Mouse (Mus musculus): ENCODE measurements at regions not wholly inside any gene's neighbourhood (a gene's known extent, or its start where the extent isn't known, plus 50 kb on each side); places are given as distances from the start of the nearest gene placed in this dataset.

DNA sequence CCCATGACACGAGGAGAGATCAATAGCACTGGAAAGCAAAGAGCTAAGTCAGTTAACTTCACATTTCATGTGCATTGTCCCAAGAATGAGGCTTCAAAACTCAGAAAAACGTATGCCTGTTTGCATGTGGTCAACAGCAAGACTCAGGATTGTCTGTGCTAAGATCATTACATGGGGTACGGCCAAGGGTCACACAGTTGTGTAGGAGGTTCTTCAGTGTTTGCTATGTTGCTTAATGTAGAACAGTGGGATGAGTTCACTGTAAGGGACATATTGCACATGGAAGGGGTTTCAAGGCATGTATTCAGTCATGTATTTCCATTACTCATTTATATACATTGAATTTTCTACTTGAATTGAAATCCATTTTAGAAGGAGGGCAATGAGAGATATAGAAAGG, 248.6 kb upstream of the Pbx1 start:
- TF ChIP-seq CTCF (IDR thresholded peaks at IDR 0.05; ENCODE audit: control insufficient read depth, insufficient read depth, insufficient read length), result no peak
- TF ChIP-seq MAX (IDR thresholded peaks at IDR 0.05), result no peak
- no peak for TF ChIP-seq CEBPB (IDR thresholded peaks at IDR 0.05; ENCODE audit: low read depth)
- TF ChIP-seq FOSL1 (IDR thresholded peaks at IDR 0.05; ENCODE audit: insufficient read depth, low read length, poor library complexity, severe bottlenecking), result no peak
- TF ChIP-seq MYOD1 (IDR thresholded peaks at IDR 0.05; ENCODE audit: control insufficient read depth, insufficient read length, low read depth), result no peak
